Mouse (Mus musculus): ENCODE results near the gene Rsph9. TPM values are rescaled to one million over a fixed set of nuclear protein-coding genes. Genes with fewer than 3 reads are reported as not detected.
A peak's percentile ranks its signal among the peaks of the same experiment; 100 is the strongest.

Rsph9 gene
- polyA plus RNA-seq, 1 experiment = 3.4 TPM

GRCm38 (mm10) chr17:46152847-46153782 is 9.1 kb upstream of the Rsph9 start, which contains the start of gene Mad2l1bp:
Mad2l1bp (minus strand) TSS chr17:46153553.
- no peak for TF ChIP-seq CTCF (IDR thresholded peaks at IDR 0.05; ENCODE audit: extremely low read depth, insufficient read length, insufficient replicate concordance, low read depth, low read length)
- TF ChIP-seq POLR2A (IDR thresholded peaks at IDR 0.05; ENCODE audit: low read depth, low read length) = peak; percentile 100

GRCm38 (mm10) chr17:46139872-46140271 is 4.1 kb downstream of the Rsph9 start:
- no peak for TF ChIP-seq CTCF (IDR thresholded peaks at IDR 0.05; ENCODE audit: extremely low read depth, insufficient read length, insufficient replicate concordance, low read depth, low read length)
- TF ChIP-seq POLR2A (IDR thresholded peaks at IDR 0.05; ENCODE audit: low read depth, low read length) = no peak
- Histone ChIP-seq H3K27me3 (ENCODE audit: control insufficient read depth, insufficient read depth, low read length) (no peaks in the 10 kb centered on the region), H3K4me1 (ENCODE audit: control insufficient read depth, insufficient read depth, insufficient read length, low read length) (peaks cover 7% of the 10 kb centered on the region), H3K36me3 (ENCODE audit: control insufficient read depth, insufficient read depth, low read length) (no peaks in the 10 kb centered on the region), H3K27ac (ENCODE audit: insufficient read depth, low read depth, low read length) (no peak overlapping the region), H3K4me3 (ENCODE audit: low read depth, low read length) (no peak overlapping the region)
- WGBS = 69% methylated on average over 3 of the region's 3 CpGs

More at GRCm38 (mm10) chr17:46152847-46153782, 9.1 kb upstream of the Rsph9 start, which contains the start of gene Mad2l1bp:
- H3K4me1 ChIP-seq (ENCODE audit: control insufficient read depth, insufficient read depth, insufficient read length, low read length) = peaks cover 3% of the 10 kb centered on the region; the same call in 1 of the 2 replicates
- peaks cover 15% of the 10 kb centered on the region for H3K36me3 ChIP-seq (ENCODE audit: control insufficient read depth, insufficient read depth, low read length)
- WGBS = 1% methylated on average over 33 of the region's 33 CpGs
- H3K4me3 ChIP-seq (ENCODE audit: low read depth, low read length) = peak within 1 kb of the TSS; percentile 97
- H3K27ac ChIP-seq (ENCODE audit: insufficient read depth, low read depth, low read length) = peak within 1 kb of the TSS; percentile 76
- no peaks in the 10 kb centered on the region for H3K27me3 ChIP-seq (ENCODE audit: control insufficient read depth, insufficient read depth, low read length)

GRCm38 (mm10) chr17:46138563-46139236 is 5.3 kb downstream of the Rsph9 start:
- peaks cover 2% of the 10 kb centered on the region for H3K4me1 ChIP-seq (ENCODE audit: control insufficient read depth, insufficient read depth, insufficient read length, low read length)
- WGBS = 55% methylated on average over 8 of the region's 8 CpGs
- H3K4me3 ChIP-seq (ENCODE audit: low read depth, low read length) = no peak overlapping the region
- no peaks in the 10 kb centered on the region for H3K36me3 ChIP-seq (ENCODE audit: control insufficient read depth, insufficient read depth, low read length)
- TF ChIP-seq POLR2A (IDR thresholded peaks at IDR 0.05; ENCODE audit: low read depth, low read length) (no peak), CTCF (IDR thresholded peaks at IDR 0.05; ENCODE audit: extremely low read depth, insufficient read length, insufficient replicate concordance, low read depth, low read length) (no peak)
- H3K27ac ChIP-seq (ENCODE audit: insufficient read depth, low read depth, low read length) = no peak overlapping the region
- no peaks in the 10 kb centered on the region for H3K27me3 ChIP-seq (ENCODE audit: control insufficient read depth, insufficient read depth, low read length)

- TF ChIP-seq CTCF (IDR thresholded peaks at IDR 0.05; ENCODE audit: extremely low read depth, insufficient read length, insufficient replicate concordance, low read depth, low read length) (no peak), POLR2A (IDR thresholded peaks at IDR 0.05; ENCODE audit: low read depth, low read length) (no peak)
- no peak overlapping the region for H3K27ac ChIP-seq (ENCODE audit: insufficient read depth, low read depth, low read length)
- whole genome bisulfite sequencing = 30% methylated on average over 8 of the region's 8 CpGs
Observed at GRCm38 (mm10) chr17:46132862-46133261, 11.2 kb downstream of the Rsph9 start.

GRCm38 (mm10) chr17:46132058-46132718 is 11.8 kb downstream of the Rsph9 start:
- WGBS = 16% methylated on average over 12 of the region's 12 CpGs
- TF ChIP-seq CTCF (IDR thresholded peaks at IDR 0.05; ENCODE audit: extremely low read depth, insufficient read length, insufficient replicate concordance, low read depth, low read length) = peak; percentile 93; the same call in 1 of the 2 replicates
- TF ChIP-seq POLR2A (IDR thresholded peaks at IDR 0.05; ENCODE audit: low read depth, low read length) = no peak

More at GRCm38 (mm10) chr17:46132862-46133261, 11.2 kb downstream of the Rsph9 start:
- no peaks in the 10 kb centered on the region for H3K27me3 ChIP-seq (ENCODE audit: control insufficient read depth, insufficient read depth, low read length)
- no peaks in the 10 kb centered on the region for H3K4me1 ChIP-seq (ENCODE audit: control insufficient read depth, insufficient read depth, insufficient read length, low read length)
- H3K36me3 ChIP-seq (ENCODE audit: control insufficient read depth, insufficient read depth, low read length) = peaks cover 15% of the 10 kb centered on the region; the same call in 1 of the 2 replicates
- H3K4me3 ChIP-seq (ENCODE audit: low read depth, low read length) = no peak overlapping the region

GRCm38 (mm10) chr17:46129741-46130498 is 14.1 kb downstream of the Rsph9 start:
- Histone ChIP-seq H3K4me1 (ENCODE audit: control insufficient read depth, insufficient read depth, insufficient read length, low read length) (no peaks in the 10 kb centered on the region), H3K36me3 (ENCODE audit: control insufficient read depth, insufficient read depth, low read length) (peaks cover 42% of the 10 kb centered on the region), H3K4me3 (ENCODE audit: low read depth, low read length) (no peak overlapping the region), H3K27me3 (ENCODE audit: control insufficient read depth, insufficient read depth, low read length) (no peaks in the 10 kb centered on the region), H3K27ac (ENCODE audit: insufficient read depth, low read depth, low read length) (no peak overlapping the region)
- TF ChIP-seq CTCF (IDR thresholded peaks at IDR 0.05; ENCODE audit: extremely low read depth, insufficient read length, insufficient replicate concordance, low read depth, low read length) (no peak), POLR2A (IDR thresholded peaks at IDR 0.05; ENCODE audit: low read depth, low read length) (no peak)
- 78% methylated on average over 13 of the region's 13 CpGs for WGBS

More at GRCm38 (mm10) chr17:46132058-46132718, 11.8 kb downstream of the Rsph9 start:
- Histone ChIP-seq H3K36me3 (ENCODE audit: control insufficient read depth, insufficient read depth, low read length) (peaks cover 21% of the 10 kb centered on the region), H3K27me3 (ENCODE audit: control insufficient read depth, insufficient read depth, low read length) (no peaks in the 10 kb centered on the region), H3K4me3 (ENCODE audit: low read depth, low read length) (no peak overlapping the region), H3K27ac (ENCODE audit: insufficient read depth, low read depth, low read length) (no peak overlapping the region), H3K4me1 (ENCODE audit: control insufficient read depth, insufficient read depth, insufficient read length, low read length) (no peaks in the 10 kb centered on the region)

Data from small intestine, adult 2 months (tissue).